Mouse (Mus musculus) right cerebral cortex, adult 18-20 months (tissue): Measurements from ENCODE around the gene Gm7247.
"Not testable (repeated sequence)": the region's sequence is repeated elsewhere in the genome, so short reads cannot be mapped to it uniquely, and the experiment has no call there.

ENCODE experiments used
- DNase-seq: peaks from one replicate; pipeline ENCODE4 v3.0.0; 2022; ENCODE audit warnings: mixed read lengths

Gene Gm7247

DNA sequence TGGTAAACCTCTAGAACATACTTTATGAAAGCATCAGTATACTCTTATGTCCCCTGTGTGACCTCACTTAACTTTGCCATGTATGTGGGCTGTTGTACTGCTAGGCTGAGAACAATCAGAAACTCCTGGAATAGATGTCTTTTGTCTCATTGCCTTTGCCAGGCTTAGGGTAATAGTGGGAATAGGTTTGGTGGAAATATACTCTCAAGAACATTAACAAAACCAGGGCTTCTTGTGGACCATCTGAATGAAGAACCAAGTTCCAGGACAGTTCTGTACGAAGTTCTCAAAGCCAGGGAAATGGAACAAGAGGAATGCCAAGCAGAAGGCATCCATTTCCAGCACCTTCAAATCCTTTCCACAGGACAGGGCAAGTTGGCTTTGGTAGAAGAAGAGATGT lies at the start of gene Gm7247:
Gm7247 (plus strand) TSS at position 301 of the 400 bp plus-strand sequence.
- DNase-seq = no peak

DNA sequence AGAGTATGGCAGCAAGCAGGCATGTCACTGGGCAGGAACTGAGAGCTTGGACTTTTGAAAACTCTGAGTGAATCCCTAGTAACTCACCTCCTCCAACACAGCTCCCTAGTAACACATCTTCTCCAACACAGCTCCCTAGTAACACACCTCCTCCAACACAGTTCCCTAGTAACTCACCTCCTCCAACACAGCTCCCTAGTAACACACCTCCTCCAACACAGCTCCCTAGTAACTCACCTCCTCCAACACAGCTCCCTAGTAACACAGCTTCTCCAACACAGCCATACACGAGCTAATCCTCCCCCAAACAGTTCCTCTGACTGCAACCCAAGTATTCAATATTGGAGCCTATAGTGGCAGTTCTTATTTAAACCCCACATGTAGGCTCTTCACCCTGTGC lies 37.6 kb upstream of the Gm7247 start:
- peak; percentile 9 for DNase-seq

- no peak for DNase-seq
Observed at GRCm38 (mm10) chr14:51346027-51346426, 15.5 kb upstream of the Gm7247 start.

DNA sequence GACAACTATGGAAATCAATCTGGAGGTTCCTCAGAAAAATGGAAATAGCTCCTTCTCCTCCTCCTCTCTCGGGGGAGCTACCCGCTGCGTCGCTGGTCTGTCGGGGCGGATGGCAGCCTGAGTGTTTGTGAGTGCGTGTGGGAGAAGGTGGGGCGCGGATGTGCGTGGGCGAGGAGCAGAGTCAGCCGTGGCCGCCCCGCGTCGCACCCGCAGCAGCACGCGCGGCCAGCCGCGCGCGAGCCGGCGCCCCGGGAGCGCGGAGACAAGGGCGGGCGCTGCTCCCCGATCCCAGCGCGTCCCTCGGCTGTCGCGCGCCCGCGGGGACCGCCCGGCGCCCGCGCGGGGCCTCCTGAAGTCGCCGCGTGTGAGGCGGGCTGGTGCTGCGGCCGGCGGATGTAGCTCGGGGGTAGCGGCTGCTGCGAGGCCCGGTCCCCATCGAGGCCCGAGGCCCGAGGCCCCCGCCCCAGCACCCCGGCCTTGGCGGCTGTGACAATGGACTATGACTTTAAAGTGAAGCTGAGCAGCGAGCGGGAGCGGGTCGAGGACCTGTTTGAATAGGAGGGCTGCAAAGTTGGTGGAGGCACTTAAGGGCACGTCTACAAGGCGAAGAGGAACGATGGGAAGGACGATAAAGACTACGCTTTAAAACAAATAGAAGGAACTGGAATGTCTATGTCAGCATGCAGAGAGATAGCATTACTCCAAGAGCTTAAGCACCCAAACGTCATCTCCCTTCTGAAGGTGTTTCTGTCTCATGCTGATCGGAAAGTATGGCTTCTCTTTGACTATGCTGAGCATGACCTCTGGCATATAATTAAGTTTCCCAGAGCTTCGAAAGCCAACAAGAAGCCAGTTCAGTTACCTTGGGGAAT lies 3.2 kb upstream of the Gm7247 start:
- peak; percentile 81 for DNase-seq

GRCm38 (mm10) chr14:51382805-51383204 lies 21.2 kb downstream of the Gm7247 start:
- DNase-seq = no peak

DNA sequence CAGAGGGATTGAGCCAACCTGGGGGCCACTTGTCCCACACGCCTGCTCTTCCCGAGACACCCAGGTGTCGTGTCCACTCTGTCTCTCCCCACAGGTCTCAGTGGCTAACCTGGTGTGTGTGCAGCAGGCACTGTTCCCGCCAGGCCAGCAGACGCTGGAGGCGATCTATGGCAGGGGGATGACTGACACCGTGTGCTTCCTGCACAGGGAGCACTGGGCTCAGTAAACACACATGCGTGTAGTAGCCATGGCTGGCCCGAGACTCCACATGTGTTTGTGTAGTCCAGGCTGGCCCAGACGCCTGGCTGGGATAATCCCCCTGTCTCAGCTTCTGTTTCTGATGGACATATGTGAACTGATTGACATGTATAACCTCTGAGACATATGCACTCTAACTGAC lies 22.8 kb downstream of the Gm7247 start:
- DNase-seq = no peak

- DNase-seq = no peak
Observed at GRCm38 (mm10) chr14:51385741-51386140, 24.2 kb downstream of the Gm7247 start.

GRCm38 (mm10) chr14:51387768-51388167 lies 26.2 kb downstream of the Gm7247 start:
- DNase-seq = no peak

DNA sequence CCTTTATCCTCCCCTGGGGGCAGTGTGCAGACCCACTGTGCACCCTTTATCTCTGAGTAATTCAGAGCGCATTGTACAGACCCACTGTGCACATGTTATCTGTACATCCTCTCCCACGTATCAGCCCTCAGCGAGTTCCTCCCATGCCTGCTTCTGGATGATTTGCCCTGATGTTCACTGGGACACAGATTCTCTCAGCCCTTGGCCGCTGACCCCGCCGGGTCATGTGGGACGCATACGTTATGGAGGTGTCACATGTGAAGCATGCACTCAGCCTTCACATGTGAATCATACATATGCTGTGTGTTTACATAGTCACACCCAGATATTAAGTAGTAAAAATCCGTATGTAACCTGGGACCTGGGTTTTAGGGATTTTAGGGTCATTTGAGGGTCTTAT lies 26.7 kb downstream of the Gm7247 start:
- DNase-seq = no peak

DNA sequence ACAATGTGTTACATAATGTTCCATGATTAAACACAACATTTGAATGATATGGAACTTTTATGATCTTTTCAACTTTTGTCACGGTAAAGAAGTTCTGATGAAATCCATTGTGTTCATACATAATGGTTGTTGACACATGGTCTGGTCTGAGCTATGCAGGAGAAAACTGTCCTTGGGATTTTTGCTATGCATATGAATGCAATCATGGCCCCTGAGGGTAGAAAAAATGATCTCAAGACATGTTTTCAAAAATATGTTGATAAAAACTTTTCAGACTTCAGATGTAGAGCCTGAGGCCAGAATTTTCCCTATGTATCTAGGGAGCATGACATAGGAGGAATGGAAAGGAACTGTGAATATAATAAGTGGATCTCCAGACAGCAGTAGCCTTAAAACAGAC lies 49.0 kb downstream of the Gm7247 start, which contains the start of gene Vmn2r88:
Vmn2r88 (plus strand) TSS at position 301 of the 400 bp plus-strand sequence.
- DNase-seq = no peak

- no peak for DNase-seq
Observed at GRCm38 (mm10) chr14:51423885-51424284, 62.3 kb downstream of the Gm7247 start.

DNA sequence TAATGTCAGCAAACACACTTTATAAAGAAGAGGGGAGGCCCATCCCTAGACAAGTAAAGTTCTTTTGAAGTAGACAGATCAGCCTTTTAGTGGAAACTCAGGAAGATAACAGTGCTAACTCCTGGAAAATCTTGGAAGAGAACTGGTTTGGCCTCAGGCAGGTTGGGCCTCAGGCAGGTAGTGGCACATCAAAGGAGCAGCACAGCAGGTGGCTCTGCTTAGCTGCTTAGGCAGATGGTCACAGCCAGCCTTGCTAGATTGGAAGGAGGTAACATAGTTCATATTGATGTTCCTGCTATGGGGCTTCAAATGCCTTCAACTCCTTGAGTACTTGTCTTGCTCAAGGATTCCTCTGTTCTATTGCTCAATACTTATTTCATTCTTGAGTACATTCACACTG lies 68.6 kb downstream of the Gm7247 start:
- not testable (repeated sequence) for DNase-seq

GRCm38 (mm10) chr14:51434546-51434945 lies 73.0 kb downstream of the Gm7247 start:
- DNase-seq = no peak

GRCm38 (mm10) chr14:51435020-51435419 lies 73.5 kb downstream of the Gm7247 start:
- DNase-seq = no peak

GRCm38 (mm10) chr14:51438955-51439354 lies 77.4 kb downstream of the Gm7247 start:
- no peak for DNase-seq

DNA sequence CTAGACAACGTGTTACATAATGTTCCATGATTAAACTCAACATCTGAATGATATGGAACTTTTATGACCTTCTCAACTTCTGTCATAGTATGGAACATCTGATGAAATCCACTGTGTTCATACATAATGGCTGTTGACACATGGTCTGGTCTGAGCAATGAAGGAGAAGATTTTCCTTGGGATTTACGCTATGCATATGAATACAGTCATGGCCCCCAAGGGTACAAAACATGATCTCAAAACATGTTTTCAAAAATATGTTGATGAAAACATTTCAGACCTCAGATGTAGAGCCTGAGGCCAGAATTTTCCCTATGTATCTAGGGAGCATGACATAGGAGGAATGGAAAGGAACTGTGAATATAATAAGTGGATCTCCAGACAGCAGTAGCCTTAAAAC lies 90.0 kb downstream of the Gm7247 start, which contains the start of gene Vmn2r89:
Vmn2r89 (plus strand) TSS at position 301 of the 400 bp plus-strand sequence.
- not testable (repeated sequence) for DNase-seq

DNA sequence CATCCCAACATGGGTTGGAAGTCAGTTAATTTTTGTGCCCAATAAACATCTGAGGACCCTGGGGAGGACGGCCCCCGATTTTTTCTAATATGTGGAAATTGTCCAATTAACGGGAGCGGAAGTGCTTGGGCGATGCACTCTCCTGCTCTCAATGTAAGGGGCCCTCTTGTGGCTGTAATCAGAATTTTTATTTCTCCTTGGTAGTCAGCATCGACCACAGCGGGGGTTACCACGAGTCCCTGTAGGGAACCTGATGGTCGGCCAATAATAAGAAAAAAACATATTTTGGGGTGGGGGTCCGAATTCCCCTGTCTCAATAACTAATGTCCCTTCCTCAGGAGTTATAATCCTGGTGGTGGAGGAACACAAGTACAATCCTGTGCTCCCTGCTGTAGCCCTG lies 118.7 kb downstream of the Gm7247 start:
- not testable (repeated sequence) for DNase-seq

GRCm38 (mm10) chr14:51481332-51482015 lies 119.9 kb downstream of the Gm7247 start:
- not testable (repeated sequence) for DNase-seq

DNA sequence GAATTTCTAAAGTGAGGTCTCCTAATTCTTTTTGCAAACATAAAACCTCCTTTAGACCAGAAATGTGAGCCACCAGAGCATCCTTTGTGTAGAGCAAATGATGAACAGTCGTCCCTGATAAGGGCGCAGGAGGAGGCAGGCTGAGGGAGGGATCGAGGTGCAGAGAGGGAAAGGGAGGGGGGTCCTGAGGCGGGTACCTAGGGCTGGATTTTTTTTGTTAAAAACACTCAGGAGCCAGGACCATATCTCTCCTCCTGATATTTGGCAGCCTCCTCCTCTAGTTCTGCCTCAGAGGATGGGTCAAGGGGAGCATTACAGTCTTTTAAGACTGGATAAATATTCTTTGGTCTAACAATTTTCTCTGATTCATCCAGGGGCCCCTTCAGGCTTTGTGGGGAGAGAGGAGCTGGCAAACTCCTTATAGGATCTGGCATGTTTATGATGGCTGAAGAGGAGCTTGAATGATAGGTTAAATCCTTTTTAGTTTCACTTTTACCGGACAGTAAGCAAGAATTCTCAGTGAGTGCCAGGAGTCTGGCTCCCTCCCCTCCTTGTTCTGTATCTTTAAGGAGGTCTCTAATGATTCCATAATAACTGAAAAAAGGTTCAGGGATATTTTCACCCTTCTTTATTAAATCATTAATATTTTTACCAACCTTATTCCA lies 120.6 kb downstream of the Gm7247 start:
- no peak for DNase-seq

DNA sequence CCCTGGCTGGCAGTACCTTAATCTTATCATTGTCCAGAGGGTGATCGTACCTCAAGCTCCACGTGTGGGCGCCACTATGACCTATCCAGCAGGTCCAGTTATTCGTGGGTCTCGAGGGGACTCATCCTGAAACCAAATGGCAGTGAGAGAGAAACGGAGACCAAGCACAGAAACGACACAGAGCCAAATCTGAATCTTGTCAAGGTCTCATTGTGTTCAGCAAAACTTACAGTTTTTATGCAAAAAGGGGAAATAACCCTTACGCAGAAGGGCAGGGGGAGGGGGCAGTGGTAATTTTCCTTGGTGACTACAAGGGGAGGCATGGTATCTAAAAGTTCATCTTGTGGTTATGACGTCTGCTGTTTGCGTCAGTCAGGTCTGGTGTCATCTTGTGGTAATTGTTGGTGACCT lies 121.4 kb downstream of the Gm7247 start:
- not testable (repeated sequence) for DNase-seq

DNA sequence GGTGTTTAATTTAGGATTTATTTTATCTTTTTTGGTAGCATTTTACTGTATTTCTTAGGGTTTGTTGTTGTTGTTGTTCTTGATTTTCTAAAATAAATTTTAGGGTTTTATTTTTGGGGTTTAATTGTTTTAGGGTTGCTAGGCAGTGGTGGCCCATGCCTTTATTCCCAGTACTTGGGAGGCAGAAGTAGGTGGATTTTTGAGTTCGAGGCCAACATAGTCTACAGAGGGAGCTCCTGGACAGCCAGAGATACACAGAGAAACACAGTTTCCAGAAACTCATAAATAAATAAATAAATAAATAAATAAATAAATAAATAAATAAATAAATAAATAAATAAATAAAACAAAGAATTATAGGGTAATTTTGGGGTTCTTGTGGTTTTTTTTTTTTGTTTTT lies 122.1 kb downstream of the Gm7247 start:
- no peak for DNase-seq

GRCm38 (mm10) chr14:51486111-51486510 lies 124.6 kb downstream of the Gm7247 start:
- no peak for DNase-seq

DNA sequence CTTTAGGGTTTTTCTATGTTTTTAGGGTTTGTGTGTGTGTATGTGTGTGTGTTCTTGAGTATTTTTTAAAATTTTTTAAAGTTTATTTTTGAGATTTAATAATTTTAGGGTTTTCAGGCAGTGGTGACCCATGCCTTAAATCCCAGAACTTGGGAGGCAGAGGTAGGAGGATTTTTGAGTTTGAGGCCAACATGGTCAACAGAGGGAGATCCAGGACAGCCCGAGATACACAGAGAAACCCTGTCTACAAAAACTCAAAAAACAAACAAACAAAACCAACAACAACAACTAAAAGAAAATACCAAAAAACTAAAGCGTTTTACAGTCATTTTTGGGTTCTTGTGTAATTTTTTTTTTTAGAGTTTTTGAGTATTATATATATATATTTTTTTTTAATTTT lies 134.2 kb downstream of the Gm7247 start:
- no peak for DNase-seq
